Mouse (Mus musculus): ENCODE data around the gene Ndufv1. TPM values are rescaled to one million over a fixed set of nuclear protein-coding genes. Genes with fewer than 3 reads are reported as not detected.
"Not testable (repeated sequence)": the region's sequence is repeated elsewhere in the genome, so short reads cannot be mapped to it uniquely, and the experiment has no call there.

Gene Ndufv1
- total RNA-seq, 2 experiments from 2014 or later, result 227 to 231 TPM

DNA sequence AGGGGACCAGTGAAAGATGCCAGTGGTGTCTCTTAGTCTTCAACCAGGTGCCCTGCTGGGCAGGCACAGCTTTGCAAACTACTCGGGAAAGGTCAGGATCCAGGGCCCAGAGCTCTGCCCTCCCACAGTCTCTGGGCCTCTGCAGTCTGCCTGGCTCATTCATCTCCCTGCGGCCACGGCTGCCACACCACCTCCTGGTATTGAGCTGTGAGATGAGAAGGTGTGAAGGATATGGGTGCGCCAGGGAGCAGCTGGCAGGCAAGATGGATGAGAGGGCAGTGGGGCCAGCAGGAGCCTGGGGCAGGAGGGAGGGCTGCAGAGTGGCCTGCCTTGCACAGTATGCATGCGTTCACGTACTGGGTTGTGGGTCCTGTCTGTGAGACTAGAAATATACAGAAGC is 21.8 kb downstream of the Ndufv1 start:
- intact Hi-C loops (cut with DNase I), result no loop called here
- no peak for DNase-seq (ENCODE audit: low spot score in 2 of 2)

DNA sequence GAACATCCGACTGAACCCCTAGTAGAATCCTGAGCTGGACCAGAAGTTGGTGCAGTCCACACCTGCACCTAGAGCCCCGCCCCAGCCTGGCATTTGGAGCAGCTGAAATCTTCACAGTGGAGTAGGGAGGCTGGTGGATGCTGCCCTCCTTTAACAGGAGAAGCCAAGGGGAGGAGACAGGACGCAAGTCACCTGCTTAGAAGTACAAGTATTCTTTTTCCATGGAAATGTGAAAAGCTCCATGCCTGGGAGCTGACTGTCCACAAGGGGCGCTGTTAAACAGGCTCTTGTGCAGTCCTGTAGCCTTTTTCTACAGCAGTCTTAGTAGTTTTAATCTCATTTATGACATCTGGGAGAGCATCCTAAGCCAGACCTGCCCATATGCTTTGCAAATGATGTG is 23.9 kb downstream of the Ndufv1 start:
- intact Hi-C loops (cut with DNase I), result no loop called here
- DNase-seq (ENCODE audit: low spot score in 2 of 2), result no peak

DNA sequence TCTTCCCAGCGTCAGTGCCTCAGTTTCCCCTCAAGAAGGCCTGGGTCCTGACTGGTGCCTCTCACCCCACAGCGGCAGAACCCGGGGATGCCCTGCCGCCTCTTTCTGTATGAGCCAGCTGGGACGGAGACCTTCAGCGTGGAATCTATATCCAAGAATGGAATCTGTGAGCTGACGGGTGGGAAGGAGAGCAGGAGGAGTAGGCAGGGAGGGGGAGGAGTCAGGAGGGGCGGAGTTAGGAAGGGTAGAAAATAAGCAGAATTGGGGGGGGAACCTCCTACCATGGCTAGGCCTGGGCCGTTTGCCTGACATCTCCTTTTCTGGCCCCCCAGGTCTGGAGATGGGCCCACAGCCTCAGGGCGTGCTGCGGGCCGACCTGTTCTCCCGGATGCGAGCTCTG is 24.5 kb downstream of the Ndufv1 start:
- DNase-seq (ENCODE audit: low spot score in 2 of 2), result no peak
- intact Hi-C loops (cut with DNase I), result no loop called here

DNA sequence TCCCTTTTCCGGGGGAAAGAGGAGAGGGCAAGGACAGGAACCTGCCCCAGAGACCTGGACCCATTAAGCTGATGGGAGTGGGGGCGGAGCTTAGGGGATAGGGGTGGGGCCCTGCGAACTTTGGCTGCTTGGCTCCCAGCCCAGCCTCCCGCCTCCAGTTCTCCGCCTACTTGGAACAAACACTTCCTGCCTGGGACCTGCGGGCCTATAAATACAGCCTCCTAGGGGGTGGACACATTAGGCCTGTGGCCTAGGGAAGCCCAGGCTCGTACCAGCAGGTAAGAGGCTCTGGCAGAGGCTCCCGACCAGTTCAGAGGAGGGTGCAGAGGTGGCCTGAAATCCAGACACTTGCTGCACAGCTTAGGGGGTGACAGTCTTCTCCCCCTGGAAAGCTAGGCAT is 26.3 kb downstream of the Ndufv1 start, which contains the start of gene Acy3:
TSS of gene Acy3 (plus strand) at position 237 of the 400 bp plus-strand sequence.
- intact Hi-C loops (cut with DNase I), result no loop called here
- DNase-seq (ENCODE audit: low spot score in 2 of 2), result peak; percentile 51 to 52

DNA sequence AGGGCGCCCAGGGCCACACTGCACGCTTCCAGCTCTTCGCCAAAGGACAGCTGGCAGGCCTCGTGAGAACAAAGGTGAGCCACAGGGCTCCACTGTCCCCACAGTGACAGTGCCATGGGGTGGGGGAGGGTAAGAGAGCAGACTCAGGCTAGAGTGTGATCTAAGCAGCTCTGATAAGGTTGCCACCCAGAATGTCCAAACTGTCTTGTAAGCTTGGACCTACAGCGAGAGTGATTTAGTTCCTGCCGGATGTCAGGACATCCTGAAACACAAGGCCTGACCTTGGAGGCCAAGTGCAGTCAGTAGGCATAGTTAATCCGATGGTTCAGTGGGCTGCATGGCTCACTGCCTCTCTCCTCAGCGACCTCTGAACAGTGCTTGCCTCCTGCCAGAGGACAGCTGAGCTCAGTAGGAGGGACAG is 27.3 kb downstream of the Ndufv1 start:
- intact Hi-C loops (cut with DNase I), result no loop called here

DNA sequence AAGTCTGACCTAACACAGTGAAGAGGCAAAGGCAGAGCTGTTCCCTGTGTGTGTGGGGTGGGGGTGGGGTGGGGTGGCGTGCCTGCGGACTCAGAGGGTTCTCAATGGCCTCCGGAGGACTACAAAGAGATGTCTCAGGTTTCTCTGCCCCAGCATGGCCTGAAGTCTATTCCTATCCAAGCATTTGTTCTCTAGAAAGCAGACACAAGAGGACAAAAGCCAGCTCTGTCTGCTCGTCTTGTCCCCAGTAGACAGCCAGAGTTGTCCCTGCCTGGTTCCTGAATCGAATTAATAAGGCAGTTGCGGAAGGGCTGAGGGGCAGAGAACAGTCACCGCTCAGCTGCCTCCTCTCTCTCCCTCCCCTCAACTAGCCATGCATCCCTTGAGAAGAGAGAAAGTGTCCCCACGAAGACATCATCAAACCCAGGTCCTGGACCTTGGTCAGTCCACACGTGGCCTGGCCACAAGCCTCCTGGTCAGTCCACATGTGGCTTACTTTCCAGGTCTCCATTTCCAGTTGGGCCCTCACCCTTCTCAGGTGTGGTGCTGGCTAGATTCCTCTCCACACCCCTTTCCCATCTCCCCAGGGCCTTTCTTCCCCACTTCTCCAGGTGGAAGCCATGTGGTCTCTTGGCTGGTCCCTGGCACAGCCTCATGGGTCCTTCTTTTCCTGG is 28.9 kb downstream of the Ndufv1 start:
- intact Hi-C loops (cut with DNase I), result no loop called here
- DNase-seq (ENCODE audit: low spot score in 2 of 2), result no peak

More for the DNA sequence above, 27.3 kb downstream of the Ndufv1 start:
- DNase-seq (ENCODE audit: low spot score in 2 of 2), result no peak

DNA sequence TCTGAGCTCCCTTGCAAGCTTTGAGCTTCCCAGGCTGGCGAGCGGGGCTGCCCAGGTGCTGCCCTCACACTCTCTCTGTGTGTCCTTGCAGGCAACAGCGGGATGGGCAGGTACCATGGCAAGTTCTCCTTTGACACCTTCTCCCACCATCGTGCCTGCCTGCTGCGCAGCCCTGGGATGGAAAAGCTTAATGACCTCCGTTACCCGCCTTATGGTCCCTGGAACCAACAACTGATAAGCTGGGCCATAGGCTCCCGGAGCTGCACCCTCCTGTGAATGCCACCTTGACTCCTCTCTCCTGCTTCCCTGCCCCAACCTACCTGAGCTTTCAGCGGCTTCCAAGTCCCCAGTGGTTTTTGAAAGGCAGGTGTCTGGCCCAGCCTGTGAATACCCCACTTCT is 31.7 kb downstream of the Ndufv1 start:
- intact Hi-C loops (cut with DNase I), result loop anchor here (2.0 kb wide), 1 partner anchor 34 kb away; no protein-coding TSS in a partner anchor
- no peak for DNase-seq (ENCODE audit: low spot score in 2 of 2)

DNA sequence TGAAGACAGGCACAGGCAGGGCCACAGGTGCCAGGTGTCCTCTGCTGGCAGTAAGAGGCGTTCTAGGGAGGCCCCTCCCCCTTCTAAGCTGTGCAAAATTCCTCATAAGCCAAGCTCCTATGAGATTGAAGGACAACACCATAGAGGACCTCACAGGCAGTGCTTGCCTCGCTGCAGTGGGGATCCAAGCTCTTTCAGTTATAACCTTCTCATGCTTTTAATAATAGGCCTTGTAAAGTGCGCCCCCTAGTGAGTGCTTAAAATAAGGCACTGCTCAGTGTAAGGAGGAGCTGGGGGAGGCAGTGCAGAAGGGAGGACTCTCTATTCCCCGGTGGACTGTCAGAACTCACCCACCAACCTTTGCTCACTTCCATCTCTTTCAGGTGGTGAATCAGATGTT is 32.3 kb downstream of the Ndufv1 start:
- intact Hi-C loops (cut with DNase I), result loop anchor here (2.0 kb wide), 1 partner anchor 34 kb away; no protein-coding TSS in a partner anchor
- DNase-seq (ENCODE audit: low spot score in 2 of 2), result peak; percentile 88 to 93

DNA sequence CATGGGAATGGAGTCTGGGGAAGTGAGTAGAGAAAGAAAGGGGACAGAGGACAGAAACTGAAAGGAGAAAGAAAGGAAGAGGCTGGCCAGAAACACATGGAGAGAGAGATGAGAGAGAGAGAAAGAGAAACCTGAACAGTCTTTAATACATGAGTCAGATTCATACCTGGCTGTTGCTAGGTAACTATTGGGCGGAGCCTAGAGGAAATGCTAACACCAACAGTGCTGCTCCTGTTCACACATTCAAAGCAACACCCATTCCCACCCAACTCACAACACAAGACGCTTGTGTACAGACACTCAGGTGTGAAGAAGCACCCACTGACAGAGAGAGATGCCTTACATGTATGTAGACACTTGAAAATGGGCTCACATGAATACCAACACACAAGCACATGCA is 36.7 kb downstream of the Ndufv1 start:
- DNase-seq (ENCODE audit: low spot score in 2 of 2), result no peak
- intact Hi-C loops (cut with DNase I), result no loop called here

DNA sequence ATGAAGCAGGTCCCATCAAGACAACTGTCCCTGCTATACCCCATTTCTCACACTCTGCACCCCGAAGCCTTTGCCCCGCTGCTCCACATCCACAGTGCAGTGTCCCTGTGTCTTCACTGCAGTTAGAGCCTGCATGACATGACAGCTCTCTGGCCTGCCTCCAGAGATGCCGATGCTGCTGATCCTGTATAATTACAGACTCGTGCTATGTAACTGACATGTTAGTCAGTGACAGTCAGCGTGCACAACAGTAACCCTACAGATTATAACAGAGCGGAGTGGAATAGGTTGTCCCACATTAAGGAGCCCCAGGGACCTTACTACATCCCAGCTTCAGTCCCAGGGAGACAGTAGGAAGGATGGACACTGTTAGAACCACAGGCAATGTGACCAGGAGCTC is 38.0 kb downstream of the Ndufv1 start:
- DNase-seq (ENCODE audit: low spot score in 2 of 2); intact Hi-C loops (cut with DNase I): not testable (repeated sequence)

DNA sequence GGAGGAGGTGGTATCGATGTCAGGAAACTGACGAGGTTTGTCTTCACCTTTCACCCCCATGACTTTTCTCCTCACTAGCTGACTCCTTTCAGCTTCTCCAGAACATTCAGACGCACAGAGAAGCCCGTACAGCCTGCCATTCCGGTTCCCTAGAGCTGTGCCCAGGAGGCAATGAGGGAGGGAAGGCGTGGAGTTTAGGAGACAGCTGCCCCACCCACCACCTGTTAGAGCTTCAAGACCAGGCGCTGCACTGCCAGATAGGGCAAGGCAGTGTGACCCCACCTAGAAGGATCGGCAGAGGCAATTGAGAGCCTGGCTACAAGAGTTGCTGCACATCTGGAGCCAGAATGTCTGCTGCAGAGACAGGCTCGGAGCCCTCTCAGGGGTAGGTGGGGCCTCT is 40.4 kb downstream of the Ndufv1 start, which contains the start of gene Aldh3b2:
TSS of gene Aldh3b2 (plus strand) at position 100 of the 400 bp plus-strand sequence.
- intact Hi-C loops (cut with DNase I), result no loop called here
- DNase-seq (ENCODE audit: low spot score in 2 of 2), result no peak

DNA sequence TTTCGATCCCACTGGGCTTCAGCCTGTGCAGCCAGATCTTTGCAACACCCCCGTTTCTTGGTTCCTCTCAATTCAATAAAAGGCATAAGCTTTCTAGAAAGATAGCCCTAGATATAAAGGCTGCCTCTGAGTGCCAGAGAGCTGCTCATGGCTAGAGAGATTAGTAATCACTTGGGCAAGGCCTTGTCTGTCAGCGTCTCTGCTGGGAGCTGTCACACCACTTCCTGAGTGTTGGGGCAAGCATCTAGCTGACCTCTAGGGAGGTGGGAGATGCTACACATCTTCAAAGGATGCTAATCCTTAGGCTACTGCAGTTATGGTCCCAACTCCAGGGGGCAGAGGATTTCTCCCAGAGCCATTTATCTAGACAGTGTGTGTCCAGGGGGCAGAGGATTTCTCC is 45.3 kb downstream of the Ndufv1 start:
- no peak for DNase-seq (ENCODE audit: low spot score in 2 of 2)
- intact Hi-C loops (cut with DNase I), result no loop called here

DNA sequence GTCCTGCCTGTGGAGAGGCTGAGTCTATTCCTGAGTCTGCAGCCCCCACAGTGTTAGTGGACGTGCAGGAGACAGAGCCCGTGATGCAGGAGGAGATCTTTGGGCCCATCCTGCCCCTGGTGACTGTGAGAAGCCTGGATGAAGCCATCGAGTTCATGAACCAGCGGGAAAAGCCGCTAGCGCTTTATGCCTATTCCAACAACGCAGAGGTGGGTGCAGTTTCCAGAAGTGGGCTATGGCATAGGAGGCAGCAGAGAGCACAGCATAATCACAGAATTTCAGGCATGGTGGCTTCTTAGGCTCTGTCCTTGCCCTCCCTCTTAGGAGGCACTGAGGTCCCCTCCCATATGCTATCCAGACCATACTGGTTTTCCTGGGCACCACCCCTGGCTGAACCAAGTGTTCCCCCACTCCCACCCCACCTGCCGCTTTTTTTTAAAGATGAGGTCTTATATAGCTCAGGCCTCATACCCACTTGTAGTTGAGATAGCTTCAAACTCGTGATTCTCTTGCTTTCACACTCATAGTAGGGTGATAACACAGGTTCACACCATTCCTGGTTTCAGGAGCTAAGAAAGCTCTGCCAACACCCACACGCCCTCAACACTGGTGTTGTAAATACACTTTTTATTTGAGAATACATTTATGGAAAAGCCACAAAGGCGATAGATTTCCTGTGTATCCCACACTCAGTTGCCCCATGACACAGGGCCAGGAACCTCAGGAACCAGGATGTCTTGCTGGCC is 46.1 kb downstream of the Ndufv1 start:
- intact Hi-C loops (cut with DNase I), result no loop called here
- DNase-seq (ENCODE audit: low spot score in 2 of 2), result peak in 1 of 2 experiments; percentile 45

DNA sequence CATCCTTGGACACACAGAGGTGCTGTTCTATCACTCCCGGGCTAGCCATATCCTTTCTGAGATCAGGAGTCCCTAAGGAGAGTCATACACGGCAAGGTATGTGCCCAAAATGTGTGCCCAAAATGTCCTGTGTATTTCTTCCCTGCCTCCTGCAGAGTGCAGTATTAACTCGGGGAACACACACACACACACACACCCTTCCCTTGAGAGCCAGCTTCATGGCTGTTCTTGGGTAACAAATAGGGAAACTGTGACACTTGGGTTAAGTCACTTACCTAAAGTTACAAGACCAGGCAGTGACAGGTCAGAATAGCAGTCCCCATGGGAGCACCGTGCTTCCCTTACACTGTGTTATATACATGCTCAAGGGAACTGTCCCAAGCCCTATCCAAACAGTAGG is 48.6 kb downstream of the Ndufv1 start:
- DNase-seq (ENCODE audit: low spot score in 2 of 2), result no peak
- intact Hi-C loops (cut with DNase I), result no loop called here

DNA sequence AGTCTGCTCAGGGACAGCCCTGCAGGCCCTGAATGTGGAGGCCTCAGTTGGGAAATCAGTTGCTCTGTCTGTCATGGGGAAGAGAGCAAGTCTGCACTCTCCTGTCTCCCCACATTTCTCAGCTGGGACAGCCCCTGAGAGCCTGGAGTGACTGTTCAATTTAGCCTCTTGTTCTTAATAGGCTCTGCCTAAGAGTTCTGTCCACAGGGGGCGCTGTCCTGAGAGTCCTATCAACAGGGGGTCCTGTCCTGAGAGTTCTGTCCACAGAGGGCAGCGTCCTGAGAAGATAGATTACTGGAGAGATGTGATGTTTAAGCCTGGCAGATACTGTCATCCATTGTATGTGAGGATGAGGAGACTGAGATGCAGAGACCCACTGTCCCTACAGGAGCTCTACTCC is 50.1 kb downstream of the Ndufv1 start:
- intact Hi-C loops (cut with DNase I), result no loop called here
- peak in 1 of 2 experiments; percentile 28 for DNase-seq (ENCODE audit: low spot score in 2 of 2)

DNA sequence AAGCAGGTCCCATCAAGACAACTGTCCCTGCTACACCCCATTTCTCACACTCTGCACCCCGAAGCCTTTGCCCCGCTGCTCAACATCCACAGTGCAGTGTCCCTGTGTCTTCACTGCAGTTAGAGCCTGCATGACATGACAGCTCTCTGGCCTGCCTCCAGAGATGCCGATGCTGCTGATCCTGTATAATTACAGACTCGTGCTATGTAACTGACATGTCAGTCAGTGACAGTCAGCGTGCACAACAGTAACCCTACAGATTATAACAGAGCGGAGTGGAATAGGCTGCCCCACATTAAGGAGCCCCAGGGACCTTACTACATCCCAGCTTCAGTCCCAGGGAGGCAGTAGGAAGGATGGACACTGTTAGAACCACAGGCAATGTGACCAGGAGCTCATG is 50.8 kb downstream of the Ndufv1 start:
- DNase-seq (ENCODE audit: low spot score in 2 of 2); intact Hi-C loops (cut with DNase I): not testable (repeated sequence)

DNA sequence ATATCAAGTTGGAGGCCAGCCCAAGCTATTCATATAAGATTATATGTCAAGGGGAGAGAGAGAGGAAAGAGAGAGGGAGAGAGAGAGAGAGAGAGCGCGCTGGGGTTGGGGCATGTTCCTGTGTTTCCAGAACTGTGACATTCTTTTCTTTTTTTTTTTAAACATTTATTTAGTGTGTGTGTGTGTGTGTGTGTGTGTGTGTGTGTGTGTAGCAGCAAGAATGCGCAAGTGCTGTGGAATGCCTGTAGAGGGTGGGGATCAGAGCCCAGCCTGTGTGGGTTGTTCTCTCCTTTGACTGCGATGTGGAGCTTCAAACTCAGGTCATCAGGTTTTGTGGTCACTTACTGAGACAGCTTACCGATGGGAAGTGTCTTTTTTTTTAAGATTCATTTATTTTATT is 52.4 kb downstream of the Ndufv1 start:
- intact Hi-C loops (cut with DNase I), result no loop called here
- DNase-seq (ENCODE audit: low spot score in 2 of 2), result no peak

DNA sequence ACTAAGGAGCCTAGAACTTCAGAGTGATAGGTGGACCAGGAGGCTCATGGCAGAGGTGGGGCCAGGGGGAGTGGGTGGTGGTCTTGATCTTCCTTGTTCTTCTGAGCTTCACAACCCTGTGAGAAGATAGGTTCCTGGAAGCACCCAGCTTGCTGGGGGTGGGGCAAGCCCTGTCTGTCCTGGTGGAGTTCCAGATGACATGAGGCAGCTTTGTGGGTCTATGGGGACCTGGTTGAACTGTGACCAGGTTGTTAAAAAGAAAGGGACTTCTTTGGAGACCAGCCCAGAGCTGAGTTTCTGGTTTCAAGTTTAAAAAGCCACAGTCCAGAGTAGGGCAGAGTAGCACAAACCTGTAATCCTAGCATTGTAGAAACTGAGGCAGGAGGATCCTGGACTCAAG is 53.6 kb downstream of the Ndufv1 start:
- intact Hi-C loops (cut with DNase I), result loop anchor here (10.0 kb wide), 1 partner anchor 126 kb away; the partner anchor contains the start of gene Cabp2
- DNase-seq (ENCODE audit: low spot score in 2 of 2), result no peak

DNA sequence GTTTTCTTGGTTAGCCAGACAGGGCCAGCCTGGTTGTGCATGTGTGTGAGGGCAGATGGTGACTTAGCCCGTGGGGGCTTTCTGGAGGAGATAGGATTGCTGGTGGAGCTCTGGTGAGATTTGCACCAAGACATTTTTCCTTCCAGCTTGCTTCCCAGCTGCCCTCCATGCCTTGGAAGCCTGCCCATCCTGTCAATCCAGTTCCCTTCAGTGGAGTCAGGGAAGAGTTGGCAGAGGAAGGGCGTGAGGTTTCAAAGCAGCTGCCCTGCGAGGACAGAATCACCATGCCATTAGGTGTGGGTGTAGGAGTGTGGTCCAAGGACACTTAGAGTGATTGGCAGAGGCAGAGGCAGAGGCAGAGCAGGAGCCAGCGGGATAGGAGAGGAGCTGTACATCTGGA is 54.1 kb downstream of the Ndufv1 start, which contains the start of gene Aldh3b3:
TSS of gene Aldh3b3 (plus strand) at position 176 of the 400 bp plus-strand sequence.
- no peak for DNase-seq (ENCODE audit: low spot score in 2 of 2)
- intact Hi-C loops (cut with DNase I), result loop anchor here (10.0 kb wide), 1 partner anchor 126 kb away; the partner anchor contains the start of gene Cabp2

All from left cerebral cortex, postnatal 14 days (tissue).